Mouse (Mus musculus): ENCODE data around the gene Fam166a.

Gene Fam166a

GRCm38 (mm10) chr2:25223681-25224491, 5.3 kb downstream of the Fam166a start:
- DNase-seq, result peak; percentile 78 to 89

- no peak for DNase-seq
Observed at GRCm38 (mm10) chr2:25224492-25224765, 5.9 kb downstream of the Fam166a start, which contains the start of gene Tubb4b. Gene Tubb4b, minus strand, starts transcription at chr2:25224702.

- peak; percentile 95 to 98 for DNase-seq
Observed at GRCm38 (mm10) chr2:25224766-25225752, 6.5 kb downstream of the Fam166a start.

GRCm38 (mm10) chr2:25225811-25226379, 7.3 kb downstream of the Fam166a start:
- no peak for DNase-seq

- DNase-seq, result no peak
Observed at GRCm38 (mm10) chr2:25226864-25227263, 8.3 kb downstream of the Fam166a start.

GRCm38 (mm10) chr2:25227406-25227805, 8.9 kb downstream of the Fam166a start:
- DNase-seq, result no peak

- peak; percentile 88 to 92 for DNase-seq
Observed at GRCm38 (mm10) chr2:25228431-25228889, 9.9 kb downstream of the Fam166a start.

GRCm38 (mm10) chr2:25228995-25229530, 10.5 kb downstream of the Fam166a start:
- no peak for DNase-seq

GRCm38 (mm10) chr2:25229582-25229981, 11.0 kb downstream of the Fam166a start:
- no peak for DNase-seq

- DNase-seq, result no peak
Observed at GRCm38 (mm10) chr2:25230581-25230980, 12.0 kb downstream of the Fam166a start.

GRCm38 (mm10) chr2:25231038-25231437, 12.5 kb downstream of the Fam166a start:
- no peak for DNase-seq

- peak in 1 of 2 experiments; percentile 2 for DNase-seq
Observed at GRCm38 (mm10) chr2:25233421-25233820, 14.9 kb downstream of the Fam166a start.

- peak in 1 of 2 experiments; percentile 47 for DNase-seq
Observed at GRCm38 (mm10) chr2:25234050-25234449, 15.5 kb downstream of the Fam166a start, which contains the start of gene Slc34a3. Gene Slc34a3, minus strand, starts transcription at chr2:25234364.

GRCm38 (mm10) chr2:25234551-25235220, 16.1 kb downstream of the Fam166a start:
- DNase-seq, result peak in 1 of 2 experiments; percentile 46

GRCm38 (mm10) chr2:25236614-25237013, 18.1 kb downstream of the Fam166a start, which contains the start of gene Rnf224:
Gene Rnf224, minus strand, starts transcription at chr2:25236787.
- DNase-seq, result peak in 1 of 2 experiments; percentile 7

- peak in 1 of 2 experiments; percentile 35 for DNase-seq
Observed at GRCm38 (mm10) chr2:25237522-25237921, 19.0 kb downstream of the Fam166a start.

GRCm38 (mm10) chr2:25238106-25238505, 19.6 kb downstream of the Fam166a start:
- DNase-seq, result peak in 1 of 2 experiments; percentile 4

- peak in 1 of 2 experiments; percentile 3 for DNase-seq
Observed at GRCm38 (mm10) chr2:25239766-25240165, 21.2 kb downstream of the Fam166a start.

GRCm38 (mm10) chr2:25240310-25240709, 21.8 kb downstream of the Fam166a start:
- DNase-seq, result peak in 1 of 2 experiments; percentile 2

GRCm38 (mm10) chr2:25240723-25241437, 22.3 kb downstream of the Fam166a start:
- peak; percentile 84 to 89 for DNase-seq

- peak in 1 of 2 experiments; percentile 9 for DNase-seq
Observed at GRCm38 (mm10) chr2:25241438-25241775, 22.9 kb downstream of the Fam166a start.
